Mouse (Mus musculus) embryo, embryonic 10.5 days (tissue): ENCODE results near the gene Chrna4.

Source experiments
- DNase-seq: peaks from one replicate; pipeline ENCODE4 v3.0.0-alpha.2; 2015; ENCODE audit warnings: low spot score

The Chrna4 gene

DNA sequence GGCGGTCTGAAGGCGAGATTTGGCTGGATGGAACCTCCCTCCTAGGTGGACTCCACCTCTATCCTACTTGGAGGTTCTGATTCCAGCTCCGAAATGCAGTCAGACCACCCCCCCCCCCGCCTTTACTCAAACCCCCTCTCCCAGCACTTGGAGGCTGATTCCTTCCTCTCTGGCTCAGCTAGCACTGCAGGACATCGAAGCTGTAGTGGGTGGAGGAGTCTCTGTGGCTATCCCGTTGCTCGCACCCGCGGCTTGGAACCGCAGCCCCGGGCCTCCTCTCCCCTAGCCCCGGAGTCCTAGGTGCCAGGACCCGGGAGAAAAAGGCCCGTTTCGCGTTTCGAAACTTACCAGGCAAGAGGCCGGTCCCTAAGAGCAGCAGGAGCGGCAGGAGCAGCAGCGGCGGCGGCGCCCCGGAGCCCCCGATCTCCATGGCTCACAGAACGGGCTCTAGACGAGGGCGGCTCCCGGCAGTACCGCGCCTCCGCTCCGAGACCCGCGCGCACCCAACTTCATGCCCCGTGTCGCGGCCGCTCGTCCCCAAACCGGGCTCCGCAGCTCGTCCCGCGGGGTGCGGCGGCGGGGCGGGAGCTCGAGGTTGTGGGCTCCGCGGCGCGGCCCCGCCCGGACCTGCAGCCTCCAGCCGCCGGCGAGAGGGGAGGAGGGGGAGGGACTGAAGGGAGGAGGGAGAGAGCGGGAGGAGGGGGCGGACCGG, 4.5 kb downstream of the Chrna4 start:
- peak; percentile 64 for DNase-seq

DNA sequence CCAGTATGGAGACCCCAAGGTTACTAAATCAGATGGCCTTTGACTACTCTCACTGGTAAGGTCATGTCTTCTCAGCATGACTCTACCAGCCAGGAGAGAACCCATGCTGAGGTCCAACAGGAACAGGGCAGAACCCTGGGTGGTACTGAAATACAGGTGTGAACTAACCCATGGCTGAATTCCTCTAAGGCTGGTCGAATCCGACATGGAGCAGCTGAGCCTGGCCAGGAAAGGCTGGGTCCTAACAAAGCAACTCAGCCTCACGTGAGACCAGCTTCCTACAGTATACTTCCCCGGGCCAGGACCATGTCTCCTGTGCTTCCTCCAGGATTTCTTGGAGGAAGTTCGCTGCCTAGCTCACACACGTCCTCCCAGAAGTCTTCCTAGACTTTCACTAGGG, 6.8 kb downstream of the Chrna4 start:
- no peak for DNase-seq

DNA sequence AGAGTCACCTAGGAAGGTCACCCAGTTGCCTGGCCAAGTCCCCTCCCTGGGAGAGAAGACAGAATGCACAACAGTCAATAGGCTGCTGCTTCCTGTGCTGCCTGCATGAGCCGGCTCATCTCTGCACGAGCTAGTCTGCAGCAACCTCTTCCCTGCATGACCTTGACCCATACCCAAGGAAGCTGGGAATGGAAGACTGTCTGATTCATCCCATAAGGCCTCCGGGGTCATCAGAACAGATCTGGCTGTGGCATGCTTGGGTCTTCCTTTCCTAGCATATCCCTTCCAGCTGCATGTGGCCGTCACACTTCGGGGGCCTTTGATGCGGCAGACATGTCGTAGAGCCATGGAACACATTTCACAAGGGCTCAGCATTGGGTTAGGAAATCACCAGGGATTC, 8.2 kb downstream of the Chrna4 start:
- no peak for DNase-seq

DNA sequence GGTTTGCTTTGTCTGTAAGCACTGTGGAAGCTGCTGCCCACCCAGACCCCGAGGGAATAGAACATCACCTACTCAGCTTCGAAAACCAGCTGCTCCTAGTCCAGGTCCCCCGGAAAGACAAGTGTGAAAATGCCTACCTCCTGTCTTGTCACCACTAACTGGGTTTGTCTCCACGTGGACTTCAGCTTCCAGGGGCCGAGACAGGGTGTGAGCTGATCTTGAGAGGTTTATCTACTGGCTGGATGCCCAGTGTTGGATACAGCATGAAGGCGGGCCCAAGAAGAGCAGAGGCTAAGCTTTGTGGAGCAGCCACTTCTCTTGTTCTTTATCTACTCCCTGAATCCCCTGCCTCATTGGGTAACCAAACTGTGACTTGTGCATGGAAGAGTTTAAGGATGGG, 10.0 kb downstream of the Chrna4 start:
- DNase-seq: no peak

DNA sequence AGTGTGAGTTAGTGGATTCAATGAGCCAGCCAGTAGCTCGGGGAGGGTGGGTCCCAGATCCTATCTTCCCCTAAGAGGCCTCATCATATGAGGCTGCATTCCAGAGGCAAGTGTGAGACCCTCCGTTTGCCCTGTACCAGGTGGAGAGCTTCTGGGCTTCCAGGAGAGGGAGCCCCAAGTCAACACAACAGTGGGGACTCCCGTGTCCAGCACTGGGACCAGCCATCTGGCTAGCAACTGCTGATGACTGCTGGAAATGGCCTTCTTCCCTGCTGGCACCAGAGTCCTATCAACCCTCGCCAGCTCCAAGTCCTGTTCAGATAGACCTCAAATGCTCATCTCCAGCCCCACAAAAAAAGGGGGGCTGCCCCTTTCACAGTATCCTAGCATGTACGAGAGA, 10.9 kb downstream of the Chrna4 start:
- DNase-seq: peak; percentile 26

DNA sequence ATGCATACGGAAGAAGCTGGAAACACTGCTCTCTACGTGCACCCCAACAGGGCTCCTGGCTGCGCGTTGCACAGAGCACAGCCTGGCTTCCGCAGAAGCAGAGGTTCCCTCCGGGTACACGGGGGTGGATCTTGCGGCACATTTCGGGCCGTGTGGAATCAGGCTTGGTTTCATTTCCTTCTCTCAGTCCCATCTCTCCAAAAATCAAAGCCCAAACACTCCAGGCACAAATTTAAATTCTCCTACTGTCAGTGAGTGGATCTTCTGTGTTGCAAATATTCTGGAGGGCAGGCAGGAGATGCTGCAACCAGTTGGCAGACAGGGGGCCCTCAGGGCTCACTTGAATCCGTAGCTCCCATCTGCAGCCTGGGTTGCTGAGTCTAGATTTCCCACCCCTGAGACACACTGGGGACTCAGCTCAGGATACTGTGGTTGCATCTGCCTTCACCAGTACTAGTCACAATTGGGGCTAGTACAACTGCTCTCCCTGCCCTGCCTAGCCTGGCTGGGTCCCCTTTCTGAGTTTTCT, 11.9 kb downstream of the Chrna4 start:
- DNase-seq: no peak

DNA sequence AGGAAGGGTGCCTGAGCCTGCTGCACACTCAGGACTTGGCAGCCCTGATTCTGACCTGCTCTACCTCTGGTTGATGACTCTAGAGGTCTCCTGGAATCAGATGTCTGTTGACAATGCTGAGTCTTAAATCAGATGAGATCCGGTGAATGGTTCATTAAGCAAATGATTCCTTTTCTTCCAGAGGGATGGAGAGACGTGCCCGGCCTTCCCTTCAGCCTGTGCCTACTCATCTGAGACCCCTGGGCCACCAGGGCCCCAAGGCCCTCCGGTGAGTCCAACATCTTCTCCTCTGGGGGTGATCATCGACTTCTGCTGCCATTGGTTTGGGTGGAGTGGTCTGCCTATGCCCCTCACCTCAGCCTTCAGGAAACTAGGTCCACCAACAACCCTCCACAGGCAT, 35.0 kb downstream of the Chrna4 start:
- DNase-seq: no peak

DNA sequence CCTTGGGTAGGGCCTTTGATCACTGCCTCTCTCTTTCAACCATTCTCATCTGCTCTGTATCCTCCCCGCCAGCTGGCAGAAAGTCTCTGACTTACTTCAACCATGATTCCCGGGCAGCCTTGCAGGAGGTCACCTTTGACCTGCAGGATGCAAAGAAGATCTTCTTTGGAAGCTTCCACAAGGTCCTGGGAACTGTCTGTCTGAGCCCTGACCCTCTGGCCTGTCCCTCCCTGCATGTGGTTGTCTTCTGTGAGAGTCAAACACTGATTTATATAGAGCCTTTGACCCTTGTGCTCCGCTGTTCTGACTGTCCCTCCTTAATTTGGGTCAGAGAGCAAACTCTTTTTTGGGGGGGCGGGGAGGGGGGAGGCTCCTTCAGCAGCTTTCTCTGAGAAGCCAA, 36.3 kb downstream of the Chrna4 start:
- peak; percentile 47 for DNase-seq

DNA sequence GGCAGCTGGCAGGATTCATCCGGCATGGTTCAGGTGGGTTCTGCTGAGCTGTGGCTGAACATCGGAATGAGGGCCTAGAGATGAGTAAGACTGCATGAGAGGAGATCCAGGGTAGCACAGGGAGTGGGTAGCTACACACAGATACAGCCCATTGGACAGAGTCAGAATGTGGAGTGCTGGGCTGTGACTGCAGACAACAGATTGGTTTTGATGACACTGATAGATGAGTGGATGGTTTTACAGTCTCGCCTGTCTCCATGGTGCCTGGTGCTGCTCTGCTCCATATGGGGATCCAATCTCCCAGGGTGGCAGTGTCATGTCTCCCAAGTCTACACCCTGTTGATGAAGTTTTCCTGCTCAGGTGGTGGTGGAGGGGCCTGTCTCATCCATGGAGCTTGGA, 46.4 kb downstream of the Chrna4 start:
- DNase-seq: no peak

DNA sequence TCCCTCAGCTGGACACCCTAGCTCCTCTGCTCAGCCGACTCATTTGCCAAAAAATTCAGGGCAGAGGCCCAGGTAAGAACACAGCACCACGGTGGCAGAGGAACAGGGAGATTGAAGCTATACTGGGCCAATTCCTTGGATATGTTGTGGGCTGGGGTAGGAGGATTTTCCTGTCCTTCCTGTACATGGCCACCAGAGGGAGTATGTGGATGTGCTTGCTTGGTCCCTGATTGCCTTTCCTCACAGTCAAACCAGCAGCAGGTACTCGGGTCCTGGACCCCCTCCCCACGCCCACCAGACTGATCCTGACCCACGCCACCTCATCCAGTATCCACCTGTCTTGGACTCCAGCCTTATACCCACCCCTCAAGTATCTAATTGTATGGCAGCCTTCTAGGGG, 46.9 kb downstream of the Chrna4 start:
- DNase-seq: peak; percentile 72

DNA sequence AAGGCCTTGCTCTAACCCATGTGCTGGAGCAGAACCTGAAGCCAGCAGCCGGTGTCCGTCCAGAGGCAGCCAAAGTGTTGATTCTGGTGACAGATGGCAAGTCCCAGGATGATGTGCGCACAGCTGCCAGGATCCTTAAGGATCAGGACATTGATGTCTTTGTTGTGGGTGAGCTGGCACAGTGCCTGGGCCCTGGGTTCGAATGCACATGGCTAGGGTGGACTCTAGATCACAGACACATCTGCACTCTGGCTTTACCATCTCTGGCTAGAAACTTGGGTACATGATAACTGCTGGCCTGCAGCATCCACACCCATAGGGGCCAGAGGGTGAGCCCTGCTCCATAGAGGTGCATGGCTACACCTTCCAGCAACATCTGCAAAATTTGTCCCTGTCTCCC, 47.9 kb downstream of the Chrna4 start:
- DNase-seq: no peak

DNA sequence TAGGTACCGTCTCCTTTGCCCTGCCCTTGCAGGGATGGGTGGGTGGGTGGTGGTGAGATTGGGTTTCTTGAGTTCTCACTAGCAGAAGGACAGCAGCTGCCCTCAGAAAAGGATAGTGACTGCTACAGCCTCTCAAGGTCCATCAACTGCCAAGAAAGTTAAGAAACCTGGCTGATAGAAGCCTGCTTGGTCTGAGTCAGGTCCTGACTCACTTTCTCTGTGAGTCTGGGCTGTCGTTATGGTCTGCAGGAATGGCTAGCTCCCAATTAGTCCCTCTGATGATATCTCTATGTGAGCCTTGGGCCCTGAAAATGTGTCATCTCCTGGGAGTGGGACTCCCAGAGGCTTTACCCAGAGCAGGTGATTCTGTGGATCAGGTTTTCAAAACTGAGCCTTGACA, 49.0 kb downstream of the Chrna4 start:
- no peak for DNase-seq

DNA sequence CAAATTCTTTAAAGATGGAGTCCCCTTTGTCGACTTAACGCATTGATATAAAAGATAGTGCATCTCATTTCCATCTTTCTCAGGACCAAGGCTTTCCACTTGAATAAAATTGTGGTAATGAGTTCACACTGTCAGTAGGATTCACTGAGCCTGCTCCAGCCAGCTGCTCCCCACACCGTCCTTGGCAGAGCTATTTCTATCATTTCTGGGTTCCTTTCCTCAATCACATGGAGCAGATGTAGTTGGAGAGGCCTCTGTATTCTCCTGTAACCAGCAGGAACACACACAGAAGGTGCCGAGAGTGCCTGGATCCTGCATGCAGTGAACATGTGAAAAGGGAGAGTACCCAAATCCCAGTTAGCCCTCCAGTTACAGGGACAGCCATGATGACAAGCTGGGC, 53.0 kb downstream of the Chrna4 start:
- no peak for DNase-seq

DNA sequence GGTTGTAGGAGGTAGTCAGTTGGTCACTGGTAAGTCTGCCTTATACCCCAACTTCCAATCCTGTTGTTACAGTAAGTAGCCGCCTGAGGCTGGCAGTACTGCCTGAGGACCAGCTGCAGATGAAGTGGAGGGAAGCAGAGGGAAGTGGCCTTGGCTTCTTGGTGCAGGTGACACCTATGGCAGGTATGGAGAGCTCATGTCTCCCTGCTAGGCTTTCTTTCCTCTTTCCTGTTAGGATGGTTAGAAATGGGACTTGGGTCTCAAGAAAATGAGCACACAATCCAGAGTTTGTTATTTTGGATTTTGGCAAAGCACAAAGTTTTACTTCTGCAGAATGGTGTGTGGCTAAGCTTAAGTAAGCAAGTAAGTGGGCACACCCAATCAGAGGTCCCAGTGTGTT, 54.4 kb downstream of the Chrna4 start:
- no peak for DNase-seq

DNA sequence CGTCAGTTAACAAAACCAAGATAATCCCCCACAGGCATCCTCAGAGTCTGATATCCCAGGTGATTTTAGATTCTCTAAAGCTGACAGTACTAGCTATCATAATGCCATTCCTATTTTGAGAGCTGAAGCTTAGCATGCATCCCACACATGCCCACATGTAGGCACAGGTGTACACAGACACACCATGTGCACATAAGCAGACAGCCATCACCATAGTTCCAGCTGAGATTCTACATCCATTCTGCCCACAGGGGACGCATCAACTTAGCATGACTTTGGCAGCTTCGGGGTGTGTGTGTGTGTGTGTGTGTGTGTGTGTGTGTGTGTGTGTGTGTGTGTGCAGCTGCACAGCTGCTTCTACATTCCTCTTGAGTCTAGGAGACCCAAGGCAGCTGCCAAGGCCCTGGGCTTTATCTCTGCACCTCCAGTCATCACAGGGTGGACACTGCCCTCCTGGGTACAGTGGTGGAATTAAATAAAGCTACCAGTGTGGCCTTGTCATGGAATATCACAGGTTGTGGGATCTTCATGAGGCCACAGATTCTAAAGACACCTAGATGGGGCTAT, 54.9 kb downstream of the Chrna4 start:
- DNase-seq: no peak

DNA sequence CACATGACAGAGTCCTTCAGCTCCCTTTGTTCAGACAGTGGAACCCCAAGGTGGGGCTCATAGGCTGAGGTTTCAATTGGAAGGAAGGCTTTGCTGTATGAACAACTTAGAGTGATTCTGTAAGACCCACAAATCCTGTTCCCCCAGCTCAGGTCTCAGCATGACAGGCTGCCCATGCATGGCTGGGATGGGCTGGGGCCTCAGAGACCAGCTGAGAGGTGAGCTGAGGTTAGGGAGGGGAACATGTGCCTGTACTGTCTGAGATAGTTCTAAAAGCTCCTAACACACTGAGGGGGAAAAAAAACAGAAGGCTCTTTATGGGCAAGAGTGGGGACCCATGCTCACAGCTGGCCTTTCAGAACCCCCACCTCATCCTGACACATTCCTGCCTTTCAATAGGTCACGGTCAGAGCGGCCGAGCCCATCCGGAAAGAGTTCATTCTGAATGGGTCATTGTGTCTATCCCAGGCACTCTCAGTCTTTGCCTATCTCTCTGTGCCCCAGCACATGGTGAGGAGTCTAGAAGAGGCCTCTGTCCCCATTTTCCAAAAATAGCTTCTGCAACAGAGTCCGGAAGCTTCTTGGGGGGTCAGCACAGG, 55.8 kb downstream of the Chrna4 start:
- DNase-seq: peak; percentile 51

DNA sequence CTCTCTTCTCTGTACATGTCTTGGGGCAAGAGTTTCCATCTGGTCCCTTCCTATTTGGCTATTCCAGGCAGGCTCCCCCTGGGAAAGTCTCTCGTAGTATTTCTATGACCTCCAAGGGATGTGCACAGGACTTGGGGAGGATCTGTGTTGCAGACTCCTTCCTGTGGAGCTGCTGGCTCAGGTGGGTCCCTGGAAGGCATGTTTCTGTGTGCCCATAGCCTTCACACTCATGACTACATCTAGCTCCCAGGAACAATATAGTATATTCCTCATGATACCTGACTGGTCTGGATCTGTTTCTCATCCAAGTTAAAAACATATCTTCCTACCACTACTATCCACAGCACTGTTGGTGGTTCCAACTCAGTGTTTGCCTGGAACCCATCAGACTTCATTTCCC, 56.3 kb downstream of the Chrna4 start:
- no peak for DNase-seq

DNA sequence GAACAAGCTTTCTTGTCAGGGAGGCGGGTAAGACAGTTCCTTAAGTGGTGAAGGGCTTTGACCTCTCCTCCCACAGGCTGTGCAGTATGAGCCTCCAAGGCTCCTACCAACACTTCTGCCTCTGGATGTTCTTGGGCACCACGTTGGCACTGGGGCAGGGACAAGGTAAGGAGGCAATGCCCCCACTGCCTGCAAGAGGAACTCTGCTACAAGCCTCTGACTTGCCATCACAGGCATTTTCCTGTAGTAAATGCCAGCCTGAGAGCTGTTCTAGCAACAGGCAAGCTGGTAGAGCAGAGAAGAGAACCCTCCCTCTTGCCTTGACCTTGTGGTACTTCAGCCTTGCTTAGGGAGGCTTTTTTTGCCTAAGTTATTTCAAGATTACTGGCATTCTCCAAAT, 56.9 kb downstream of the Chrna4 start, which contains the start of gene Col20a1:
Gene Col20a1, plus strand, starts transcription at position 87 of the 400 bp plus-strand sequence.
- DNase-seq: no peak

DNA sequence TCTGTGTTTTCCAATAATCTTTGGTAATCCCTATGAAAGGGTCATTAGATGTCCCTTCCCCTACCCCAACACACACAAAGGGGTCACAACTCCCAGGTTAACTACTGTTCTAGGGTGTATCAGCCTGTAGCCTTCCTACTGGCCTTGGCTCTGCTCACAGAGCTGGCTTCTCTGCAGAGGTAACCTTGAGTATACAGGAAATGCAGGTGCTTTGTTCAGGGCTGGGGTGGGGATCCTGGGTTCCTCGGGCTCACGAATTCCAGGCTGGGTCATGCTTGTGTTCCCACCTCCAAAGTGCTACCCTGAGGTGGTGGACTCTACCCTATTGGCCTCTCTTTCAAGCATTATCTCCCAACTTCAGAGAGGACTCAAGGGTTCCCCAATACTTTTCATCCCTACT, 57.7 kb downstream of the Chrna4 start:
- no peak for DNase-seq

DNA sequence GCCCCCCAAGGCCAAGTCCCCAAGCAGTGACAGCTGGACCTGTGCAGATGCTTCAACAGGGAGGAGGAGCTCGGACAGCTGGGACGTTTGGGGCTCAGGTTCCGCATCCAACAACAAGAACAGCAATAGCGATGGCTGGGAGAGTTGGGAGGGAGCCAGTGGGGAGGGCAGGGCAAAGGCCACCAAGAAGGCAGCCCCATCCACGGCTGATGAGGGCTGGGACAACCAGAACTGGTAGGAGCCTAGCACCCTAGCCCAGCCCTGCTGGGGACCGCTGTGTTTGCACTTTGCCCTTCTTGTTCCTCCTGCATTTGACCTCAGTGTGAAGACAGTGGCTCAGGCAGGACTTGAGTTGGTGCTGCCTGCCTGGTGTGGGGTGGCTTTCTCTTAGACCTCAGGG, 62.2 kb downstream of the Chrna4 start:
- no peak for DNase-seq
